Mouse (Mus musculus): ENCODE measurements around the gene 1110051M20Rik.
A peak's percentile ranks its signal among the peaks of the same experiment; 100 is the strongest.

Gene 1110051M20Rik

GRCm38 (mm10) chr2:91345644-91346043 is 98.9 kb downstream of the 1110051M20Rik start:
- DNase-seq (ENCODE audit: low spot score), result no peak

GRCm38 (mm10) chr2:91339591-91339990 is 104.9 kb downstream of the 1110051M20Rik start:
- no peak for DNase-seq (ENCODE audit: low spot score)

GRCm38 (mm10) chr2:91335128-91335527 is 109.4 kb downstream of the 1110051M20Rik start:
- no peak for DNase-seq (ENCODE audit: low spot score)

GRCm38 (mm10) chr2:91331051-91331843 is 113.3 kb downstream of the 1110051M20Rik start:
- DNase-seq (ENCODE audit: low spot score), result no peak

- DNase-seq (ENCODE audit: low spot score), result no peak
Observed at GRCm38 (mm10) chr2:91329996-91330738, 114.3 kb downstream of the 1110051M20Rik start.

- DNase-seq (ENCODE audit: low spot score), result no peak
Observed at GRCm38 (mm10) chr2:91328729-91329125, 115.8 kb downstream of the 1110051M20Rik start.

- DNase-seq (ENCODE audit: low spot score), result peak; percentile 39
Observed at GRCm38 (mm10) chr2:91327968-91328728, 116.4 kb downstream of the 1110051M20Rik start.

- no peak for DNase-seq (ENCODE audit: low spot score)
Observed at GRCm38 (mm10) chr2:91326746-91327350, 117.7 kb downstream of the 1110051M20Rik start.

- no peak for DNase-seq (ENCODE audit: low spot score)
Observed at GRCm38 (mm10) chr2:91324761-91325421, 119.6 kb downstream of the 1110051M20Rik start.

GRCm38 (mm10) chr2:91324346-91324745 is 120.2 kb downstream of the 1110051M20Rik start:
- DNase-seq (ENCODE audit: low spot score), result no peak

- DNase-seq (ENCODE audit: low spot score), result no peak
Observed at GRCm38 (mm10) chr2:91322490-91322889, 122.0 kb downstream of the 1110051M20Rik start.

GRCm38 (mm10) chr2:91321923-91322322 is 122.6 kb downstream of the 1110051M20Rik start:
- DNase-seq (ENCODE audit: low spot score), result no peak

- DNase-seq (ENCODE audit: low spot score), result no peak
Observed at GRCm38 (mm10) chr2:91320559-91321529, 123.7 kb downstream of the 1110051M20Rik start.

- DNase-seq (ENCODE audit: low spot score), result no peak
Observed at GRCm38 (mm10) chr2:91314184-91314583, 130.3 kb downstream of the 1110051M20Rik start.

GRCm38 (mm10) chr2:91312578-91313311 is 131.8 kb downstream of the 1110051M20Rik start:
- DNase-seq (ENCODE audit: low spot score), result no peak

GRCm38 (mm10) chr2:91309546-91309945 is 135.0 kb downstream of the 1110051M20Rik start:
- no peak for DNase-seq (ENCODE audit: low spot score)

- no peak for DNase-seq (ENCODE audit: low spot score)
Observed at GRCm38 (mm10) chr2:91308680-91309079, 135.8 kb downstream of the 1110051M20Rik start.

- no peak for DNase-seq (ENCODE audit: low spot score)
Observed at GRCm38 (mm10) chr2:91306589-91306988, 137.9 kb downstream of the 1110051M20Rik start.

- DNase-seq (ENCODE audit: low spot score), result no peak
Observed at GRCm38 (mm10) chr2:91305926-91306325, 138.6 kb downstream of the 1110051M20Rik start.

All from layer of hippocampus, adult 11-12 months (tissue).